Mouse (Mus musculus) limb, embryonic 12.5 days (tissue): Measurements from ENCODE around the gene Vmp1. TPM values are rescaled to one million over a fixed set of nuclear protein-coding genes. Genes with fewer than 3 reads are reported as not detected.

Source experiments
- ATAC-seq: fragments of 200-750 bp; cut with Nextera tagmentation; 2 replicates; pipeline ENCODE4 v1.8.0; 2017; ENCODE audit warnings: low read depth, moderate TSS enrichment; ENCODE audit not compliant: insufficient number of reproducible peaks, insufficient read depth, low FRiP score, low TSS enrichment
- H3K27ac ChIP-seq: fragments of 300-500 bp; sonication (generic); 2 replicates; pipeline ENCODE4 v1.5.1; 2016; ENCODE audit warnings: mild to moderate bottlenecking, moderate library complexity
- H3K27me3 ChIP-seq: fragments of 300-500 bp; sonication (generic); 2 replicates; pipeline ENCODE4 v1.6.1; 2016; ENCODE audit warnings: mild to moderate bottlenecking, moderate library complexity
- H3K36me3 ChIP-seq: fragments of 300-500 bp; sonication (generic); 2 replicates; pipeline ENCODE4 v1.6.1; 2016; ENCODE audit warnings: mild to moderate bottlenecking, moderate library complexity
- H3K4me1 ChIP-seq: fragments of 300-500 bp; sonication (generic); replicated peaks from 2 replicates; pipeline ENCODE4 v1.6.1; 2016
- H3K4me2 ChIP-seq: fragments of 300-500 bp; sonication (generic); 2 replicates; pipeline ENCODE4 v1.6.1; 2016; ENCODE audit warnings: mild to moderate bottlenecking, moderate library complexity
- H3K4me3 ChIP-seq: fragments of 300-500 bp; sonication (generic); replicated peaks from 2 replicates; pipeline ENCODE4 v1.5.1; 2016; ENCODE audit warnings: mild to moderate bottlenecking
- H3K9ac ChIP-seq: fragments of 300-500 bp; sonication (generic); replicated peaks from 2 replicates; pipeline ENCODE4 v1.6.1; 2016; ENCODE audit warnings: mild to moderate bottlenecking, moderate library complexity
- H3K9me3 ChIP-seq: fragments of 300-500 bp; sonication (generic); 2 replicates; pipeline ENCODE4 v1.6.1; 2016; ENCODE audit warnings: mild to moderate bottlenecking, moderate library complexity
- WGBS: fragments of 180-500 bp; shearing (Covaris S2); methylation state at CpG from one replicate; pipeline ENCODE4 v1.1.7; 2016; 5-methylcytosine and 5-hydroxymethylcytosine counted together
- polyA plus RNA-seq: library from polyadenylated mRNA; unstranded; fragments of >200 nt; fragmentation: Nextera tagmentation; extraction: Ambion mirVana; gene quantifications from 2 replicates; pipeline ENCODE4 v1.2.1, GENCODE M21; 2016

The Vmp1 gene
- polyA plus RNA-seq, 1 experiment from 2014 or later, result 85.1 TPM

GRCm38 (mm10) chr11:86692546-86692945, 8.9 kb upstream of the Vmp1 start:
- no peak overlapping the region for H3K9ac ChIP-seq
- 90% methylated on average over 2 of the region's 2 CpGs for WGBS
- H3K4me3 ChIP-seq, result no peak overlapping the region
- no peaks in the 10 kb centered on the region for H3K27me3 ChIP-seq
- H3K4me2 ChIP-seq, result no peak overlapping the region
- H3K9me3 ChIP-seq, result no peaks in the 10 kb centered on the region
- no peak overlapping the region for H3K27ac ChIP-seq
- no peaks in the 10 kb centered on the region for H3K4me1 ChIP-seq
- ATAC-seq, result no peak
- peaks cover 94% of the 10 kb centered on the region for H3K36me3 ChIP-seq

GRCm38 (mm10) chr11:86691956-86692355, 8.3 kb upstream of the Vmp1 start:
- ATAC-seq, result no peak
- no peak overlapping the region; the same call in 1 of the 2 replicates for H3K27ac ChIP-seq
- H3K9me3 ChIP-seq, result no peaks in the 10 kb centered on the region
- WGBS, result 88% methylated on average over 2 of the region's 2 CpGs
- peaks cover 94% of the 10 kb centered on the region for H3K36me3 ChIP-seq
- H3K9ac ChIP-seq, result no peak overlapping the region
- H3K4me3 ChIP-seq, result no peak overlapping the region
- H3K27me3 ChIP-seq, result no peaks in the 10 kb centered on the region
- no peaks in the 10 kb centered on the region for H3K4me1 ChIP-seq
- no peak overlapping the region for H3K4me2 ChIP-seq

- 94% methylated on average over 3 of the region's 3 CpGs for WGBS
- Histone ChIP-seq H3K36me3 (peaks cover 89% of the 10 kb centered on the region), H3K9ac (no peak overlapping the region), H3K9me3 (no peaks in the 10 kb centered on the region), H3K4me1 (no peaks in the 10 kb centered on the region), H3K4me3 (no peak overlapping the region), H3K27ac (no peak overlapping the region; the same call in 1 of the 2 replicates), H3K4me2 (no peak overlapping the region), H3K27me3 (no peaks in the 10 kb centered on the region)
- ATAC-seq, result no peak
Measured at GRCm38 (mm10) chr11:86691482-86691881, 7.8 kb upstream of the Vmp1 start.

- Histone ChIP-seq H3K4me3 (no peak overlapping the region), H3K9me3 (no peaks in the 10 kb centered on the region), H3K27ac (no peak overlapping the region), H3K36me3 (peaks cover 85% of the 10 kb centered on the region), H3K27me3 (no peaks in the 10 kb centered on the region), H3K4me1 (peaks cover 4% of the 10 kb centered on the region), H3K4me2 (no peak overlapping the region), H3K9ac (no peak overlapping the region)
- no peak for ATAC-seq
- 88% methylated on average over 3 of the region's 3 CpGs for WGBS
Measured at GRCm38 (mm10) chr11:86690383-86690782, 6.7 kb upstream of the Vmp1 start.

GRCm38 (mm10) chr11:86685366-86685765, 1.7 kb upstream of the Vmp1 start:
- Histone ChIP-seq H3K4me1 (peaks cover 21% of the 10 kb centered on the region), H3K27me3 (no peaks in the 10 kb centered on the region), H3K9ac (no peak overlapping the region), H3K36me3 (peaks cover 37% of the 10 kb centered on the region), H3K4me3 (peak overlapping the region; percentile 79), H3K27ac (no peak overlapping the region), H3K9me3 (no peaks in the 10 kb centered on the region), H3K4me2 (peak overlapping the region; percentile 75)
- no peak for ATAC-seq
- WGBS, result 100% methylated on average over 1 of the region's 1 CpGs

- peaks cover 27% of the 10 kb centered on the region for H3K36me3 ChIP-seq
- 7% methylated on average over 20 of the region's 20 CpGs for WGBS
- peak overlapping the region; percentile 83 for H3K9ac ChIP-seq
- peak overlapping the region; percentile 79 for H3K4me3 ChIP-seq
- H3K4me1 ChIP-seq, result peaks cover 21% of the 10 kb centered on the region
- ATAC-seq, result no peak
- H3K4me2 ChIP-seq, result peak overlapping the region; percentile 75
- H3K9me3 ChIP-seq, result no peaks in the 10 kb centered on the region
- no peaks in the 10 kb centered on the region for H3K27me3 ChIP-seq
- peak overlapping the region; percentile 91 for H3K27ac ChIP-seq
Measured at GRCm38 (mm10) chr11:86684126-86685012, 733 bp upstream of the Vmp1 start.

- Histone ChIP-seq H3K9ac (peak overlapping the region; percentile 83), H3K4me2 (peak overlapping the region; percentile 75), H3K9me3 (no peaks in the 10 kb centered on the region), H3K27ac (peak overlapping the region; percentile 91; the same call in 1 of the 2 replicates), H3K4me3 (peak overlapping the region; percentile 79), H3K36me3 (peaks cover 13% of the 10 kb centered on the region), H3K4me1 (peaks cover 21% of the 10 kb centered on the region), H3K27me3 (no peaks in the 10 kb centered on the region)
- 36% methylated on average over 7 of the region's 7 CpGs for WGBS
- ATAC-seq, result no peak
Measured at GRCm38 (mm10) chr11:86682861-86683260, 775 bp downstream of the Vmp1 start.

- no peaks in the 10 kb centered on the region for H3K9me3 ChIP-seq
- peaks cover 21% of the 10 kb centered on the region for H3K4me1 ChIP-seq
- no peak overlapping the region for H3K4me3 ChIP-seq
- H3K4me2 ChIP-seq, result no peak overlapping the region
- no peak overlapping the region for H3K9ac ChIP-seq
- 91% methylated on average over 3 of the region's 3 CpGs for WGBS
- no peaks in the 10 kb centered on the region for H3K27me3 ChIP-seq
- peaks cover 4% of the 10 kb centered on the region for H3K36me3 ChIP-seq
- no peak for ATAC-seq
- no peak overlapping the region for H3K27ac ChIP-seq
Measured at GRCm38 (mm10) chr11:86681423-86681822, 2.2 kb downstream of the Vmp1 start.

GRCm38 (mm10) chr11:86680729-86681128, 2.9 kb downstream of the Vmp1 start:
- Histone ChIP-seq H3K4me2 (no peak overlapping the region), H3K27ac (no peak overlapping the region), H3K36me3 (peaks cover under 1% of the 10 kb centered on the region), H3K4me1 (peaks cover 19% of the 10 kb centered on the region), H3K4me3 (no peak overlapping the region), H3K27me3 (no peaks in the 10 kb centered on the region), H3K9me3 (no peaks in the 10 kb centered on the region), H3K9ac (no peak overlapping the region)
- WGBS, result 96% methylated on average over 3 of the region's 3 CpGs
- ATAC-seq, result no peak

GRCm38 (mm10) chr11:86678957-86679356, 4.7 kb downstream of the Vmp1 start:
- Histone ChIP-seq H3K27me3 (no peaks in the 10 kb centered on the region), H3K9ac (no peak overlapping the region), H3K4me3 (no peak overlapping the region), H3K9me3 (no peaks in the 10 kb centered on the region), H3K36me3 (no peaks in the 10 kb centered on the region), H3K4me2 (no peak overlapping the region), H3K27ac (no peak overlapping the region), H3K4me1 (peaks cover 8% of the 10 kb centered on the region)
- WGBS, result 90% methylated on average over 5 of the region's 5 CpGs
- ATAC-seq, result no peak

GRCm38 (mm10) chr11:86675520-86675919, 8.1 kb downstream of the Vmp1 start:
- no peaks in the 10 kb centered on the region for H3K4me1 ChIP-seq
- no peak overlapping the region for H3K4me2 ChIP-seq
- H3K9ac ChIP-seq, result no peak overlapping the region
- H3K4me3 ChIP-seq, result no peak overlapping the region
- H3K27ac ChIP-seq, result no peak overlapping the region
- no peaks in the 10 kb centered on the region for H3K27me3 ChIP-seq
- no peaks in the 10 kb centered on the region for H3K9me3 ChIP-seq
- WGBS, result 94% methylated on average over 4 of the region's 4 CpGs
- no peaks in the 10 kb centered on the region for H3K36me3 ChIP-seq
- no peak for ATAC-seq
